Mouse (Mus musculus) gastrocnemius, postnatal 10 days (tissue): ENCODE data around the gene Ndufb2. TPM values are rescaled to one million over a fixed set of nuclear protein-coding genes. Genes with fewer than 3 reads are reported as not detected.

Experiments
- DNase-seq: peaks from one replicate; pipeline ENCODE4 v3.0.0; 2021; ENCODE audit warnings: mixed read lengths
- long read RNA-seq, 2 experiments: library from polyadenylated mRNA; stranded (forward); transcript quantifications; one replicate each; pipeline ENCODE4 v2.0.0; 2021
- total RNA-seq, 2 experiments: library from RNA; stranded (reverse); gene quantifications; 2 replicates each; pipeline ENCODE4 v1.2.3; 2021

The Ndufb2 gene
- 100 to 1,000 TPM; 263 to 317 TPM for total RNA-seq
- long read RNA-seq, experiment 1, full-length matches to known transcripts: 137 of 150 reads
- long read RNA-seq, experiment 1, partial matches to known transcripts: 3 of 150 reads
- long read RNA-seq, experiment 1, other reads (novel, unspliced or antisense): 10 of 150 reads
- long read RNA-seq, experiment 2, full-length matches to known transcripts: 157 of 165 reads
- long read RNA-seq, experiment 2, partial matches to known transcripts: 3 of 165 reads
- long read RNA-seq, experiment 2, other reads (novel, unspliced or antisense): 5 of 165 reads

- peak; percentile 92 for DNase-seq
These were observed at the start of gene Ndufb2 for GRCm38 (mm10) chr6:39592401-39593214. Gene Ndufb2, plus strand, starts transcription at chr6:39592574.

DNA sequence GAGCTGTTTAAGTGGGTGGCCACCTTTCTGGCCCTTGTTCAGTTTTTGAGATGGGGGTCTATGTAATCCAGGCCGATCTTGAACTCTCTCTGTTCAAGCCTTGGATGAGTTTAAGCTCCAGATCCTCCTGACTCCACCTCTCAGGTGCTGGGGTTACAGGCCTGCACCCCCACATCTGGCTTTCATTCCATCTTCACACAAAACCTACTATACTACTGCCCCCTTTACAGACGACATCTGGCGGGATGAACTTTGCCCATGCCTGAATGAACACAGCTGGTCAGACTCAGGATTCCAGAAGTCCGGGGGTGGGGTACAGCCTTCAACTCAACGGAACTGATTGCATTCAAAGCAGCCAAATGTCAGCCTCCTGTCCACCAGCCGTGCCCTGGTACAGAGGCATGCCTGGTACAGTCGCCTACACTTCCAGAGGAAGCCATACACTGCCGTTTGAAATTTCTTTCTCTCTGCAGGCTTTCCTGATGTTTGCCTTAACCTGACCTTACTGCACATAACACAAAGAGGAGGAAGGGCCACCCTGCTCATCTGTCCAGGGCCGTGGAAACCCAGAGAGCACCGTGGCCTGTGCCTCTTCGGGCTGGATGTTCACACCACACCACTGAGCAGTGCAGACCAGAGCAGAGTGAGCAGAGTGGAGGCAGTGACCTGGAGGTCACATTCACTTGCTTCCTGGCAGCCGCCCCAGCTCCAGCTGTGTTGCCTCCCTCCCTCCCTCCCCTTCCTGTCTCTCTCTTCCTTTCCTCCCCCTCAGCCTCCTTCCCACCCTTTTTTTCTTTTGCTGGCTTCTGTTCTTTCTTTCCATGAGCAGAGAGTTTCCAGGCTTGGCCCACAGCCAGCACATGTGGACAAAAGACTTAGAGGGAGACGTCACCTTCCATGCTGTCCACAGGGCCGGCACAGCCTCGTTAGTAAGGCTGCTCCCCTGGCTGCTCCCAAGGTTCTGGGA lies 49.5 kb upstream of the Ndufb2 start:
- DNase-seq: peak; percentile 88

DNA sequence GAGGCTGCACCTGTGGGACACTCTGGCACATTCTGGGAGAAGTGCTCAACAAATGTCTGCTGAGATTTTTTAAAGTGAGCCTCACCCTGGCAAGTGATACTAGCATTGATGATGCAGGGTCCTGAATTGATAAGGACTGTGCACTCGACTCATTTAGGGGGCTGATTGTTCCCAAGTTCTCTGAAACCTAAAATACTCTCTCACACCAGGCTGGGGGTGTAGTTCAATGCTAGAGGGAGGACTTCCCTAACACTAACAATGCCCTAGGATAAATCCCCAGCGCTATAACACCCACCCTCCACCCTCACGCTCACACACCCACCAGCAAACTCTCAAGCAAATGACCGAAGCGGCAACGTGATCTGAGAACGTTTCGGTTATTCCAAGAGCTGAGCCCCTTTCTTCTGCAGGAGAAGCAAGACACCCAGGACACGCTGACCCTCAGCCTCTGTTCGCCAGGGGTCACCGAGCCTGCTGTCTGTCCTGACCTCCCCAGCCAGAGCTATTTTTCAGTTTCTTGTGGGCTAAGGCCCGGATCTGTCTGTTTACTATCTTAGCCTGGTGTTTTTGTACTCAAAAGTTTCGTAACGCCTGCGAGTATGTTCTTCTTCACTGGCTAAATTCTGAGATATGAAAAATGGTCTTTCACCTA lies 48.5 kb upstream of the Ndufb2 start:
- no peak for DNase-seq

DNA sequence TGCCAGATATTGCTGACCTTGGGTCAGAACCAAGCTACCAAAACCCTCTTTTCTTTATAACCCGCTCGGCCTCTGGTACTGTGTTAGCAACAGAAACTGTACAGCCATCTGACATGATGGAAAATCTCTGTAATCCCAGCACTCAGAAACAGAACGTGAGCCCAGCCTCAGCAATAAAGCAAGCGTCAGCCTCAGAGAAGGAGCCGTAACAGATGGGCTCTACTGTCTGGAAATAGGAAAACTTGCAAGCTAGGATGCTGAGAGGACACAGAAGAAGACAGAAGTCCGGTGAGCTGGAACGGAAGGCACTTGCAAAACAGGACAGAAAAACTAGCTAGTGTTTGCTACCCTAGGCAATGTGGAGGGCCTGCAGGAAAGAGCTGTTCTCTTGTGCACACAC lies 46.9 kb upstream of the Ndufb2 start:
- no peak for DNase-seq

DNA sequence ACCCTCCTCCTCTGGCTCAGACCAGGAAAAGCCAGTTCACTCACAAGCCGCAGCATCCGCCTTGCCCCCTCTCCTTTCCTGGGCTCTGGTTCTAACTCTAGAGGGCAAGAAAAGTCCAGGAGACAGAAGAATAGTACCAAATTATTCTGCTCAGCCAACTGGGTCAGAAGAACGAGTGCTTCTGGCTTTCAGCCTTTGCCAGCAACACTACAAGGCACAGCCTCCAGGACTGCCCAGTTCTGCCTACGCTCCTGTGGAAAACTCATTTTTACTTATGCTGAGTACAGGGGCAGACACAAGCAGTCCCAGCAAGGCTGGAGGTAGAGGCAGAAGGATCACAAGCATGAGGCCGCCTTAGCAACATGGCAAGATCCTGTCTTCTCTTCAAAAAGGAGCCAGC lies 44.3 kb upstream of the Ndufb2 start:
- DNase-seq: no peak

DNA sequence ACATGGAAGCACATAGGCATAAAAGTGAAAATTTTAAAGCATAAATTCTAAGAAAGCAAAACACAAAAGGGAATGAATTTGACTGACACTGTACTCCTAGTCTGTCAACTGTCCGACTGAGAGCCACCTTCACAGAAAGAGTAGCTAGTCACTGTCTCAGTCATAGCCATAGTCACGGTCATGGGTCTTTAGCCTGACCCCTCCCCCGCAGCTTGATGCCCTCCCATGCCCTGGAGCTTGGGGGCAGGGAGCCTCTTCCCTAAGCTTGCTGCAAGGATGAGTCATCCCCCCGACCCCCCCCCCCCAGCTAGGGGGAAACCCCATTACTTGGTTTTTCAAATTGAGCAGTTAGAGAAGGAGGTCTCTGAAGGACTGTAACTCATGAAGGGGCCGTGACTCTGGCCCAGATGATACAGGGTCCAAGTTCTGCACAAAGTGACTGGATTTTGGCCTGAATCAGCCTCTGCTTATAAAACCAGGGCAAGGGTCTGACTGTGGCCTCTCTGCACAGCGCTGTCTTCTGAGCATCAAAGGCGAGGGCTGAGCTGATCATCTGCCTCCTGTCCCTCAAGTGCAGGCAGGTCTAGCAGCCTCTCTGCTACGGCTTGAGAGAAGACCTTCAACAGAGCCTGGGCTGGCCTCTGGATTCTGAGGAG lies 40.3 kb upstream of the Ndufb2 start:
- DNase-seq: no peak

DNA sequence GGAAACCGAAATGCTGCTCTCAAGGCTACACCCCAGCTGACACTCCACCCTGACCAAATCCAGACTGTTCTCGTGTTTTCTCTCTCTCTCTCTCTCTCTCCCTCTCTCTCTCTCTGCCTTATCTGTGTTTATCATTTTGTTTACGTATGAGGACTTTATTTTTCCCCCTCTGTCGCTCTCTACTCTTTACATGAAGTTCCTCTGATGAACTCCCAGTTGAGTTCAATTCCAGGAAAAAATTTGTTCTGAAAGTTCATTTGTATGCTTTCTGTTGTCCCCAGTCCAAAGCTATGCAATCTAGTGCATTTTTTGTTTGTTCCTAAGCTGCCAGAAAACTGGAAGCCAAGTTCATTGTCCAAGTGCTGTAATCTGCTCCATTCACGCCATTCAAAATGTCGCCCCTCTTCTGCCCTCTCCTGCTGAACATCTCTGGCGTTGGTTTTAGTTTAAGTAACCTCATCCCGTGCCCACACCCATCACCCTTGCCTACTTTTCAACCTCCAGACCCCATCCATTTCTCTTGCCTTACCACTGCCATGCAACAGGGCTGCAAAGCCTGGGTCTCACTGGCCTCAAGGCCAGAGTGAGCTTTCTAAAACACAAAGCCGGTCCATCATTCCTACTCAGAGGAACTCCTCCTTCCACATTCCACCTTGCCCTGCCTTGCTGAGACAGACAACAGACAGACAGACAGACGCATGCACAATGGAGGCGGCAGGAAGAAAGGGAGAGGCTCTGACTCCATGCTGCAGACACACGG lies 37.3 kb upstream of the Ndufb2 start:
- DNase-seq: no peak

- no peak for DNase-seq
These were observed 36.8 kb upstream of the Ndufb2 start for GRCm38 (mm10) chr6:39555648-39555945.

GRCm38 (mm10) chr6:39556900-39557659 lies 35.3 kb upstream of the Ndufb2 start:
- DNase-seq: peak; percentile 52

GRCm38 (mm10) chr6:39557723-39558261 lies 34.6 kb upstream of the Ndufb2 start, which contains the start of gene Dennd2a:
Gene Dennd2a, minus strand, starts transcription at chr6:39557867.
- DNase-seq: peak; percentile 85

GRCm38 (mm10) chr6:39559276-39559939 lies 33.0 kb upstream of the Ndufb2 start:
- no peak for DNase-seq

DNA sequence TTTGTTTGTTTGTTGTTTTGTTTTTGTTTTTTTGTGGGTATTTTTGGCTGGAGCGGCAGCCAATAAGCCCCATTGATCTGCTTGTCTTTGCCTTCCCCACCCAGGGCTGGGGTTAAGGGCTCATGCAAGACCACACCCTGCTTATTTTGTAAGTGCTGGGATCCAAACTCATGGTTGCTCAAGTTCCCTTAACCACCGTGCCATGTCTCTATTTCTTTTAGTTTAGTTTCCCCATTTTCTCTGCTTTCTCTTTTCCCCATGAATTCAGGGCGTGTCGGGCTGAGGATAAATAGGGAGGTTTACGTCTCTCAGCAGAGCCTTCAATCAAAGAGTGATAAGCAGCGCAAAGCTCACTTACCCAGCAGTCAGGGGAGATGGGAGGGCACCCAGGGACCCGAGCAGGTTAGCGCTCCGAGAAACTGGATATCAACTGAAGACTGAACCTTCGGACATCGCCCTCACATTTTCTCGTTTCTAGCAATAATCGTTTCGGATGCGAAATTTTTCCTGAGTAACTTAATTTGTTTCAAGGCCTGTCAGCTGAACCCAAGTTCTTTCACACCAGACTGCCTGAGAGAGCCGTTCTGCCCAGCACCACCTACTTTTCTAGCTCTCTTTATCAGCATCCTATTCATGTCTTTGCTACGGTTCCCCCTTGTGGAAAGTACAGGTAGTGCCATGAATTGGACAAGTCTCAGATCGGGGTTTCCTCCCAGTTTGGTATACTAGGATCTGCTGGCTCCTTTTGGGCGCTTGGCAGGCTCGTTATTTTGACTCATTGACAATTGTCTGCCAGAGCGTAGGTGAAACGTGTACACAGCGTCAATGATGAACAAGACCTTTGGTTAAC lies 30.0 kb upstream of the Ndufb2 start:
- DNase-seq: peak; percentile 64

DNA sequence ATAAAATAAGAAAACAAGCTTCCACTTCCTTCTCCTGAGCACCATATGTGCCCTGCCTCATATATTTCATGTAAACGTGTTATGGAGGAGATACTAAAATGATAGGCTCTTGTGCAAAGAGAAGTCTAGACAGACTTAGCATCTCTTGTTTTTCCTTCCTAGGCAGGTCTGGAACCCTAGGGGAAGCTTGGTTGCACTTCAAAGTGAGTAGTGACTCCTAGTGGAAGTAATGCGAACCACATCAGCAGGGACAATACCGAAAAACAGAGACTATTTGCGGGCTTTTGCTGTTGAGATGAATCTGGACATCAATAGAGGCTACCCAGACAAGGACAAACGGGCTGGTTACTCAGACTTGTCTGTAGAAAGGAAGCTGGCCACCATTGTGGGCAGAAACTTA lies 24.8 kb upstream of the Ndufb2 start:
- no peak for DNase-seq

GRCm38 (mm10) chr6:39570426-39570825 lies 21.9 kb upstream of the Ndufb2 start:
- no peak for DNase-seq

- peak; percentile 69 for DNase-seq
These were observed 18.4 kb upstream of the Ndufb2 start, which contains the start of gene Adck2 for GRCm38 (mm10) chr6:39573791-39574554. Gene Adck2, plus strand, starts transcription at chr6:39573873.

- DNase-seq: no peak
These were observed 17.9 kb upstream of the Ndufb2 start for GRCm38 (mm10) chr6:39574555-39574869.

GRCm38 (mm10) chr6:39574951-39575350 lies 17.4 kb upstream of the Ndufb2 start:
- no peak for DNase-seq
